Mouse (Mus musculus) B cell, adult 2 months (primary cell): ENCODE data around the gene Hist1h3g.

Source experiments
- DNase-seq, 2 experiments: peaks; one replicate each; pipeline ENCODE4 v3.0.0; 2022

Gene Hist1h3g

GRCm38 (mm10) chr13:23581408-23582218 lies 46.4 kb downstream of the Hist1h3g start, which contains the start of gene Hist1h4d:
TSS of gene Hist1h4d (plus strand) at chr13:23581598.
- DNase-seq = peak; percentile 97

GRCm38 (mm10) chr13:23582219-23583056 lies 47.2 kb downstream of the Hist1h3g start:
- no peak for DNase-seq

GRCm38 (mm10) chr13:23583387-23584068 lies 48.3 kb downstream of the Hist1h3g start:
- no peak for DNase-seq

- DNase-seq = peak in 1 of 2 experiments; percentile 31
Measured at GRCm38 (mm10) chr13:23584331-23584730, 49.1 kb downstream of the Hist1h3g start.

GRCm38 (mm10) chr13:23585029-23585441 lies 49.8 kb downstream of the Hist1h3g start:
- peak; percentile 84 to 85 for DNase-seq
